Mouse (Mus musculus) spleen, embryonic (tissue): ENCODE measurements around the gene Map2k5.

Experiments
- CTCF ChIA-PET: fragments of 350-600 bp; sonication (Branson Sonifier 250); formaldehyde crosslinking; loops from one replicate; lab custom pipeline; 2022; lab: Charles Lee

Map2k5 gene

GRCm38 (mm10) chr9:63147786-63148409, 229.8 kb downstream of the Map2k5 start:
- CTCF ChIA-PET = no interaction called here

GRCm38 (mm10) chr9:63147296-63147695, 230.4 kb downstream of the Map2k5 start:
- CTCF ChIA-PET = no interaction called here

- CTCF ChIA-PET = no interaction called here
Observed at GRCm38 (mm10) chr9:63146856-63147274, 230.8 kb downstream of the Map2k5 start.

- CTCF ChIA-PET = interaction anchor here (0.5 kb wide), 1 partner anchor 33 kb away, joined by 3 read pairs; no protein-coding TSS in a partner anchor
Observed at GRCm38 (mm10) chr9:63146126-63146855, 231.4 kb downstream of the Map2k5 start.

GRCm38 (mm10) chr9:63145249-63146125, 232.2 kb downstream of the Map2k5 start:
- CTCF ChIA-PET = interaction anchor here (0.6 kb wide), 1 partner anchor 176 kb away, joined by 3 read pairs; no protein-coding TSS in a partner anchor

GRCm38 (mm10) chr9:63144502-63145248, 233.0 kb downstream of the Map2k5 start:
- CTCF ChIA-PET = interaction anchor here (0.6 kb wide), 1 partner anchor 177 kb away, joined by 3 read pairs; no protein-coding TSS in a partner anchor

- CTCF ChIA-PET = no interaction called here
Observed at GRCm38 (mm10) chr9:63143641-63144501, 233.8 kb downstream of the Map2k5 start.

- CTCF ChIA-PET = no interaction called here
Observed at GRCm38 (mm10) chr9:63143227-63143626, 234.5 kb downstream of the Map2k5 start.

GRCm38 (mm10) chr9:63142335-63143036, 235.2 kb downstream of the Map2k5 start:
- CTCF ChIA-PET = no interaction called here

- CTCF ChIA-PET = no interaction called here
Observed at GRCm38 (mm10) chr9:63141641-63142334, 235.9 kb downstream of the Map2k5 start.

- CTCF ChIA-PET = interaction anchor here (0.5 kb wide), 1 partner anchor 461 kb away, joined by 5 read pairs; no protein-coding TSS in a partner anchor
Observed at GRCm38 (mm10) chr9:63140211-63140610, 237.5 kb downstream of the Map2k5 start.

GRCm38 (mm10) chr9:63139661-63140060, 238.0 kb downstream of the Map2k5 start:
- CTCF ChIA-PET = interaction anchor here (0.5 kb wide), 1 partner anchor 462 kb away, joined by 5 read pairs; no protein-coding TSS in a partner anchor

GRCm38 (mm10) chr9:63138481-63138967, 239.2 kb downstream of the Map2k5 start:
- CTCF ChIA-PET = no interaction called here

GRCm38 (mm10) chr9:63137615-63137915, 240.1 kb downstream of the Map2k5 start:
- CTCF ChIA-PET = no interaction called here

- CTCF ChIA-PET = interaction anchor here (0.6 kb wide), 1 partner anchor 336 kb away, joined by 3 read pairs; no protein-coding TSS in a partner anchor
Observed at GRCm38 (mm10) chr9:63136756-63137614, 240.7 kb downstream of the Map2k5 start.

- CTCF ChIA-PET = no interaction called here
Observed at GRCm38 (mm10) chr9:63136241-63136640, 241.5 kb downstream of the Map2k5 start.

- CTCF ChIA-PET = interaction anchor here (0.6 kb wide), 1 partner anchor 599 kb away, joined by 14 read pairs; no protein-coding TSS in a partner anchor
Observed at GRCm38 (mm10) chr9:63135801-63136200, 241.9 kb downstream of the Map2k5 start.

GRCm38 (mm10) chr9:63135356-63135755, 242.3 kb downstream of the Map2k5 start:
- CTCF ChIA-PET = interaction anchor here (0.6 kb wide), 1 partner anchor 598 kb away, joined by 14 read pairs; no protein-coding TSS in a partner anchor
